Mouse (Mus musculus): ENCODE measurements at regions not wholly inside any gene's neighbourhood (a gene's known extent, or its start where the extent isn't known, plus 50 kb on each side); places are given as distances from the start of the nearest gene placed in this dataset.

- TF ChIP-seq POLR2A (IDR thresholded peaks at IDR 0.05; ENCODE audit: low read depth, low read length) (no peak), CTCF (IDR thresholded peaks at IDR 0.05; ENCODE audit: extremely low read depth, insufficient read length, insufficient replicate concordance, low read depth, low read length) (no peak; the same call in 1 of the 2 replicates)
Observed at GRCm38 (mm10) chr10:68356973-68357372, 78.4 kb upstream of the Arid5b start.
